ENCODE assay signal across 15 mouse cellular contexts in the genomic region with DNA sequence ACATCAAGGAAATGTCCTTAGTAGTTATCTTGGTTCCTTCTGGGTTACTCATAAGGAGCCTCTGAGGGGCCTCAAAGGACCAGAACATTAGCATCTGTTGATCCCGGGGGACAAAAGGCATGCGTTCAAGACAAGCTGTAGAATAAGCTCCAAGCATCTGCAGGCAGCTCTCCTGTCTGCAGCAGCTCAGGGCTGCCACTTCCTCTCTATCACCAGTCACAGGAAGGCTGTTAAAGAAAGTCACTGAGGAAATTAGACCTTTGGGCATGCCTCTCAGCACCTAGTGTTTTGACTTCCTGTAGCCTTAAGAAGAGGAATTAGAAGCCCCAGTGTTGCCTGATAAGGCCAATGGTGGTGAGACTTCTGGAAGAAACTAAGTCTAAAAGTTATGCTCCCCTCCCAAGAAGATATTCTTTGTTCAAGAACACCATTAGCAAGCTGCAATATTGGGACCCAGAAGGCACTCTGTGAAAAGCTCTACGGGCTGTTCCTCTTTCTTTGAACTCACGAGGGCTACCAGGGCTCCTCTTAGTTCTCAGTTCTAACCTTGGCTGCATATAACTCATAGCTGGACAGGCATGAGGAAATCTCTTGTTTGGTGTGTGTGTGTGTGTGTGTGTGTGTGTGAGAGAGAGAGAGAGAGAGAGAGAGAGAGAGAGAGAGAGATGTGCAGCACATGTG. TPM values are rescaled to one million over a fixed set of nuclear protein-coding genes. Genes with fewer than 3 reads are reported as not detected.
DNase-seq lines count a peak whose midpoint lies in the region; ATAC-seq and TF ChIP-seq lines count a peak whose summit lies in the region.
"Had no signal": no experiment of that assay in that cellular context is flagged by ENCODE, and none has a peak within 500 bp of the region (broad histone marks: within the 10 kb centered on the region; RNA-seq: fewer than 3 reads in every experiment).

No protein-coding gene starts in this region.

- H3K4me3 ChIP-seq in heart, embryonic 13.5 days, result no peak overlapping the region
- H3K4me3 ChIP-seq in MEL (ENCODE audit: control insufficient read depth in 1 of 2, insufficient read depth in 1 of 2, low read depth in 2 of 2, low read length in 2 of 2), result 0 out of 4 replicates have a peak overlapping the region, but pooled peaks of 1 of the 2 experiments have one; percentile 5
- no peak overlapping the region for H3K4me3 ChIP-seq in liver, postnatal 0 days (ENCODE audit: low read depth, low read length)
- H3K4me3 ChIP-seq: hindbrain, embryonic 10.5 days; kidney, embryonic 15.5 days; myocyte had no signal

- H3K4me1 ChIP-seq in heart, embryonic 13.5 days, result peaks cover 31% of the 10 kb centered on the region
- H3K4me1 ChIP-seq in MEL (ENCODE audit: control insufficient read depth in 1 of 2, insufficient read depth in 2 of 2, low read length in 2 of 2), result peaks cover 0 to 16% of the 10 kb centered on the region in 2 experiments; a peak in 2 of 4 replicates
- peaks cover 11% of the 10 kb centered on the region; the same call in 1 of the 2 replicates for H3K4me1 ChIP-seq in liver, postnatal 0 days (ENCODE audit: insufficient read depth)

- H3K27ac ChIP-seq in heart, embryonic 13.5 days (replicated peaks), result no peak overlapping the region; the same call in 1 of the 2 replicates
- H3K27ac ChIP-seq in MEL (ENCODE audit: control insufficient read depth, low read depth, low read length), result peak overlapping the region; percentile 55
- peak overlapping the region; percentile 25; the same call in 1 of the 2 replicates for H3K27ac ChIP-seq in liver, postnatal 0 days (ENCODE audit: low read depth)
- H3K27ac ChIP-seq: hindbrain, embryonic 10.5 days; kidney, embryonic 15.5 days had no signal

- H3K9ac ChIP-seq in heart, embryonic 13.5 days, result 0 out of 2 replicates have a peak overlapping the region, but pooled peaks have one; percentile 14
- no peak overlapping the region for H3K9ac ChIP-seq in MEL (ENCODE audit: control insufficient read depth, low read depth, low read length, poor library complexity, severe bottlenecking)
- H3K9ac ChIP-seq in liver, postnatal 0 days (replicated peaks), result no peak overlapping the region
- H3K9ac ChIP-seq: kidney, embryonic 15.5 days had no signal

- TF ChIP-seq POLR2A in MEL (IDR thresholded peaks at IDR 0.05; ENCODE audit: control insufficient read depth in 1 of 2, insufficient read depth in 1 of 2, low read depth in 1 of 2, low read length in 2 of 2, poor library complexity in 1 of 2), result 0 out of 4 replicates have a peak, but pooled peaks of 1 of the 2 experiments have one; percentile 21

- no peak overlapping the region for H3K4me2 ChIP-seq in heart, embryonic 13.5 days
- no peak overlapping the region for H3K4me2 ChIP-seq in liver, postnatal 0 days (ENCODE audit: low read depth, low read length)
- H3K4me2 ChIP-seq: kidney, embryonic 15.5 days had no signal

- H3K79me2 ChIP-seq in MEL (ENCODE audit: control insufficient read depth, insufficient read depth, low read length, poor library complexity), result no peaks in the 10 kb centered on the region

- ATAC-seq in heart, embryonic 13.5 days (ENCODE audit: extremely low read depth, insufficient number of reproducible peaks, low FRiP score, low TSS enrichment), result no peak
- ATAC-seq in liver, postnatal 0 days, result no peak

- peaks cover 61% of the 10 kb centered on the region for H3K27me3 ChIP-seq in heart, embryonic 13.5 days (replicated peaks)
- H3K27me3 ChIP-seq in MEL (ENCODE audit: control insufficient read depth in 1 of 2, insufficient read depth in 2 of 2, low read length in 2 of 2), result no peaks in the 10 kb centered on the region; a peak in 2 of 4 replicates
- no peaks in the 10 kb centered on the region for H3K27me3 ChIP-seq in liver, postnatal 0 days (ENCODE audit: insufficient read depth, low read length)

- H3K36me3 ChIP-seq in heart, embryonic 13.5 days, result no peaks in the 10 kb centered on the region
- H3K36me3 ChIP-seq in MEL (ENCODE audit: control insufficient read depth in 1 of 2, insufficient read depth in 2 of 2, low read length in 2 of 2), result peaks cover 0 to 4% of the 10 kb centered on the region in 2 experiments; a peak in 1 of 4 replicates
- no peaks in the 10 kb centered on the region for H3K36me3 ChIP-seq in liver, postnatal 0 days (replicated peaks; ENCODE audit: insufficient read depth, low read length)
- H3K36me3 ChIP-seq: hindbrain, embryonic 10.5 days; kidney, embryonic 15.5 days had no signal

- no peak for DNase-seq in heart, adult 11 months
- DNase-seq in MEL (ENCODE audit: low read depth, low spot score), result peak; percentile 84
- DNase-seq in liver, postnatal 0 days, result no peak
- peak; percentile 24 to 40 for DNase-seq in thymus, postnatal 10 days (ENCODE audit: low spot score in 2 of 2)
- no peak for DNase-seq in frontal cortex, postnatal 25 days (ENCODE audit: low spot score in 2 of 2)
- no peak for DNase-seq in adrenal gland, postnatal 14 days
- DNase-seq in layer of hippocampus, postnatal 36 days, result no peak

- no peak for TF ChIP-seq RAD21 in MEL (IDR thresholded peaks at IDR 0.05; ENCODE audit: low read depth, low read length)

- H3K9me3 ChIP-seq in heart, embryonic 13.5 days, result no peaks in the 10 kb centered on the region
- H3K9me3 ChIP-seq in MEL (replicated peaks; ENCODE audit: insufficient read depth, low read length), result no peaks in the 10 kb centered on the region
- no peaks in the 10 kb centered on the region for H3K9me3 ChIP-seq in liver, postnatal 0 days (ENCODE audit: low read length)
- H3K9me3 ChIP-seq: hindbrain, embryonic 10.5 days; kidney, embryonic 15.5 days had no signal

- no peak; a peak in 1 of 6 replicates for TF ChIP-seq CTCF in MEL (IDR thresholded peaks at IDR 0.05 in 2 of 3, conservative IDR thresholded peaks at IDR 0.05 in 1 of 3; ENCODE audit: control insufficient read depth in 1 of 3, insufficient read depth in 1 of 3, low read depth in 2 of 3, low read length in 3 of 3, poor library complexity in 1 of 3, severe bottlenecking in 1 of 3)
- no peak for TF ChIP-seq CTCF in liver, postnatal 0 days (IDR thresholded peaks at IDR 0.05; ENCODE audit: low read depth)

- WGBS in heart, embryonic 13.5 days, result 32% methylated on average over 4 of the region's 4 CpGs
- 13% methylated on average over 4 of the region's 4 CpGs for whole genome bisulfite sequencing in liver, postnatal 0 days (ENCODE audit: insufficient replicate concordance)

- peak; percentile 23 to 34; a peak in 1 of 4 replicates for TF ChIP-seq EP300 in MEL (IDR thresholded peaks at IDR 0.05; ENCODE audit: low read depth in 1 of 2, low read length in 2 of 2)
- TF ChIP-seq EP300 in liver, postnatal 0 days (IDR thresholded peaks at IDR 0.05; ENCODE audit: low read depth), result no peak

TF ChIP-seq in MEL, 35 proteins besides CTCF, POLR2A, EP300 and RAD21 (continues in another document):
- TF ChIP-seq CHD2 (IDR thresholded peaks at IDR 0.05; ENCODE audit: low read length) (no peak), SIN3A (IDR thresholded peaks at IDR 0.05; ENCODE audit: low read length) (no peak; the same call in 1 of the 2 replicates), TCF12 (IDR thresholded peaks at IDR 0.05; ENCODE audit: low read depth, low read length) (no peak), JUND (IDR thresholded peaks at IDR 0.05; ENCODE audit: low read depth, low read length) (no peak), SMC3 (IDR thresholded peaks at IDR 0.05; ENCODE audit: low read depth, low read length) (no peak), UBTF (IDR thresholded peaks at IDR 0.05; ENCODE audit: borderline replicate concordance, insufficient read depth, low read depth, low read length) (no peak), ZKSCAN1 (IDR thresholded peaks at IDR 0.05; ENCODE audit: low read depth, low read length) (no peak), ELF1 (IDR thresholded peaks at IDR 0.05; ENCODE audit: low read depth, low read length) (peak; percentile 46; the same call in 1 of the 2 replicates), CHD1 (IDR thresholded peaks at IDR 0.05; ENCODE audit: low read depth, low read length) (no peak), KAT2A (conservative IDR thresholded peaks at IDR 0.05; ENCODE audit: low read depth, low read length) (no peak), MYC (IDR thresholded peaks at IDR 0.05; ENCODE audit: low read depth, low read length) (peak; percentile 14; the same call in 1 of the 2 replicates), GATA1 (IDR thresholded peaks at IDR 0.05; ENCODE audit: low read depth, low read length) (peak; percentile 37; the same call in 1 of the 2 replicates)

RNA-seq across cellular contexts. Expression of a gene that starts 11.3 kb away (rescaled TPM):
- polyA plus RNA-seq in heart, embryonic 13.5 days (2015; fragmentation: Nextera tagmentation; extraction: Ambion mirVana), result 0.99 and 1.4 TPM in 2 replicates
- total RNA-seq in MEL (2012; rRNA removed), result not detected in 2 replicates
- under 1 TPM in 1 of 2 experiments, not detected in 1; 0.36 TPM for polyA plus RNA-seq in MEL (2012; ENCODE audit: insufficient read depth in 1 of 2, insufficient read length in 2 of 2, low read depth in 1 of 2, low replicate concordance in 2 of 2, missing spikeins in 1 of 2)
- not detected in 2 replicates for polyA plus RNA-seq in liver, postnatal 0 days (2015; fragmentation: Nextera tagmentation; extraction: Ambion mirVana)
- total RNA-seq in adrenal gland, postnatal 14 days (2021), result 1.2 and 1.4 TPM in 2 replicates
- total RNA-seq in layer of hippocampus, postnatal 36 days (2021), result 1 to 10 TPM; 1.1 to 3.5 TPM
- total RNA-seq: adrenal gland, postnatal 25 days had no signal
- polyA plus RNA-seq: hindbrain, embryonic 10.5 days; myocyte had no signal

RNA-seq across cellular contexts. Expression of a gene that starts 26.9 kb away (rescaled TPM):
- polyA plus RNA-seq in heart, embryonic 13.5 days (2015; fragmentation: Nextera tagmentation; extraction: Ambion mirVana), result not detected in 2 replicates
- total RNA-seq in MEL (2012; rRNA removed), result not detected in 2 replicates
- polyA plus RNA-seq in MEL (2012; ENCODE audit: insufficient read depth in 1 of 2, insufficient read length in 2 of 2, low read depth in 1 of 2, low replicate concordance in 2 of 2, missing spikeins in 1 of 2), result not detected
- polyA plus RNA-seq in liver, postnatal 0 days (2015; fragmentation: Nextera tagmentation; extraction: Ambion mirVana), result not detected in 2 replicates
- total RNA-seq in adrenal gland, postnatal 14 days (2021), result not detected in 2 replicates
- total RNA-seq in layer of hippocampus, postnatal 36 days (2021), result not detected
- total RNA-seq: adrenal gland, postnatal 25 days; layer of hippocampus, postnatal 25 days had no signal
- polyA plus RNA-seq: hindbrain, embryonic 10.5 days; kidney, embryonic 15.5 days; myocyte had no signal

RNA-seq across cellular contexts. Expression of a gene that starts 28.8 kb away (rescaled TPM):
- polyA plus RNA-seq in heart, embryonic 13.5 days (2015; fragmentation: Nextera tagmentation; extraction: Ambion mirVana), result 4.2 and 4.8 TPM in 2 replicates
- total RNA-seq in MEL (2012; rRNA removed), result not detected in 2 replicates
- not detected for polyA plus RNA-seq in MEL (2012; ENCODE audit: insufficient read depth in 1 of 2, insufficient read length in 2 of 2, low read depth in 1 of 2, low replicate concordance in 2 of 2, missing spikeins in 1 of 2)
- 0.34 and 0.36 TPM in 2 replicates for polyA plus RNA-seq in liver, postnatal 0 days (2015; fragmentation: Nextera tagmentation; extraction: Ambion mirVana)
- total RNA-seq in adrenal gland, postnatal 14 days (2021), result 0.67 TPM in 1 of 2 replicates, not detected in the other
- total RNA-seq in layer of hippocampus, postnatal 36 days (2021), result not detected
- total RNA-seq: adrenal gland, postnatal 25 days had no signal
- polyA plus RNA-seq: hindbrain, embryonic 10.5 days; kidney, embryonic 15.5 days; limb, embryonic 14.5 days; myocyte; stomach, embryonic 14.5 days had no signal

RNA-seq across cellular contexts. Expression of a gene that starts 49.3 kb away (rescaled TPM):
- not detected in 2 replicates for polyA plus RNA-seq in heart, embryonic 13.5 days (2015; fragmentation: Nextera tagmentation; extraction: Ambion mirVana)
- total RNA-seq in MEL (2012; rRNA removed), result not detected in 2 replicates
- not detected for polyA plus RNA-seq in MEL (2012; ENCODE audit: insufficient read depth in 1 of 2, insufficient read length in 2 of 2, low read depth in 1 of 2, low replicate concordance in 2 of 2, missing spikeins in 1 of 2)
- not detected in 2 replicates for polyA plus RNA-seq in liver, postnatal 0 days (2015; fragmentation: Nextera tagmentation; extraction: Ambion mirVana)
- not detected in 2 replicates for total RNA-seq in adrenal gland, postnatal 14 days (2021)
- not detected for total RNA-seq in layer of hippocampus, postnatal 36 days (2021)
- total RNA-seq: adrenal gland, postnatal 25 days; layer of hippocampus, postnatal 25 days had no signal
- polyA plus RNA-seq: hindbrain, embryonic 10.5 days; kidney, embryonic 15.5 days; myocyte had no signal

Comparison
In these comparisons a context has a peak if more than half of its experiments do, and no peak if none do; other contexts are left out.
1. DNase-seq: peak in MEL (single experiment) and thymus, postnatal 10 days (2 of 2); none in heart, adult 11 months (single experiment), liver, postnatal 0 days (single experiment), frontal cortex, postnatal 25 days (0 of 2), adrenal gland, postnatal 14 days (single experiment) and layer of hippocampus, postnatal 36 days (0 of 2).